Mouse (Mus musculus) limb, embryonic 11.5 days (tissue): ENCODE measurements around the gene Hhip. TPM values are rescaled to one million over a fixed set of nuclear protein-coding genes. Genes with fewer than 3 reads are reported as not detected.

Experiments used
- ATAC-seq: fragments of 200-750 bp; cut with Nextera tagmentation; 2 replicates; pipeline ENCODE4 v1.8.0; 2017; ENCODE audit warnings: low read depth; ENCODE audit not compliant: insufficient number of reproducible peaks, low FRiP score, low TSS enrichment
- DNase-seq: peaks from one replicate; pipeline ENCODE4 v3.0.0-alpha.2; 2015; ENCODE audit warnings: low spot score
- H3K27ac ChIP-seq: fragments of 300-500 bp; sonication (generic); replicated peaks from 2 replicates; pipeline ENCODE4 v1.5.1; 2014; ENCODE audit warnings: low read depth, mild to moderate bottlenecking, low read length
- H3K27me3 ChIP-seq: fragments of 300-500 bp; sonication (generic); 2 replicates; pipeline ENCODE4 v1.6.1; 2014; ENCODE audit warnings: mild to moderate bottlenecking, low read length, mixed read lengths; ENCODE audit not compliant: control insufficient read depth, insufficient read depth
- H3K36me3 ChIP-seq: fragments of 300-500 bp; sonication (generic); 2 replicates; pipeline ENCODE4 v1.6.1; 2014; ENCODE audit warnings: mild to moderate bottlenecking, low read length, moderate library complexity, mixed read lengths; ENCODE audit not compliant: control insufficient read depth, insufficient read depth
- H3K4me1 ChIP-seq: fragments of 300-500 bp; sonication (generic); 2 replicates; pipeline ENCODE4 v1.6.1; 2014; ENCODE audit warnings: low read length, mixed read lengths; ENCODE audit not compliant: control insufficient read depth, insufficient read depth
- H3K4me2 ChIP-seq: fragments of 300-500 bp; sonication (generic); 2 replicates; pipeline ENCODE4 v1.6.1; 2014; ENCODE audit warnings: low read depth, mild to moderate bottlenecking, moderate library complexity; ENCODE audit not compliant: severe bottlenecking
- H3K4me3 ChIP-seq: fragments of 300-500 bp; sonication (generic); 2 replicates; pipeline ENCODE4 v1.5.1; 2014; ENCODE audit warnings: low read depth, low read length
- H3K9ac ChIP-seq: fragments of 300-500 bp; sonication (generic); 2 replicates; pipeline ENCODE4 v1.6.1; 2014; ENCODE audit warnings: mild to moderate bottlenecking, low read length
- H3K9me3 ChIP-seq: fragments of 300-500 bp; sonication (generic); 2 replicates; pipeline ENCODE4 v1.6.1; 2016; ENCODE audit warnings: low read length; ENCODE audit not compliant: control insufficient read depth
- WGBS: fragments of 180-500 bp; shearing (Covaris S2); extraction: QIAGEN DNeasy Blood & Tissue Kit; methylation state at CpG from one replicate; pipeline ENCODE4 v1.1.7; 2014; 5-methylcytosine and 5-hydroxymethylcytosine counted together
- polyA plus RNA-seq: library from polyadenylated mRNA; unstranded; fragments of >200 nt; fragmentation: Nextera tagmentation; extraction: Ambion mirVana; gene quantifications from 2 replicates; pipeline ENCODE4 v1.2.1, GENCODE M21; 2014

Gene Hhip
- 1.8 and 2.9 TPM in 2 replicates for polyA plus RNA-seq

GRCm38 (mm10) chr8:80057198-80058174, at the start of gene Hhip:
TSS of gene Hhip (minus strand) at chr8:80058006.
- H3K36me3 ChIP-seq, result no peaks in the 10 kb centered on the region
- H3K27ac ChIP-seq, result no peak within 1 kb of the TSS
- peak within 1 kb of the TSS; percentile 47 for H3K9ac ChIP-seq
- peaks cover 7% of the 10 kb centered on the region; the same call in 1 of the 2 replicates for H3K4me1 ChIP-seq
- peak within 1 kb of the TSS; percentile 97 for H3K4me2 ChIP-seq
- H3K4me3 ChIP-seq, result peak within 1 kb of the TSS; percentile 49
- under 1% methylated on average over 33 of the region's 56 CpGs for WGBS
- ATAC-seq, result peak; percentile 70; the same call in 1 of the 2 replicates
- H3K27me3 ChIP-seq, result no peaks in the 10 kb centered on the region; the same call in 1 of the 2 replicates
- DNase-seq, result peak; percentile 75
- no peaks in the 10 kb centered on the region for H3K9me3 ChIP-seq

- WGBS, result 86% methylated on average over 2 of the region's 2 CpGs
- Histone ChIP-seq H3K27me3 (no peaks in the 10 kb centered on the region), H3K4me3 (no peak overlapping the region), H3K9me3 (no peaks in the 10 kb centered on the region), H3K27ac (no peak overlapping the region), H3K4me1 (no peaks in the 10 kb centered on the region), H3K4me2 (no peak overlapping the region), H3K9ac (no peak overlapping the region), H3K36me3 (no peaks in the 10 kb centered on the region)
- DNase-seq (no peak), ATAC-seq (no peak)
Observed at GRCm38 (mm10) chr8:80087021-80087420, 29.2 kb upstream of the Hhip start.

- Histone ChIP-seq H3K27ac (no peak overlapping the region), H3K27me3 (no peaks in the 10 kb centered on the region; the same call in 1 of the 2 replicates), H3K4me1 (peaks cover 7% of the 10 kb centered on the region; the same call in 1 of the 2 replicates), H3K9me3 (no peaks in the 10 kb centered on the region), H3K4me3 (peak overlapping the region; percentile 49), H3K36me3 (no peaks in the 10 kb centered on the region), H3K9ac (no peak overlapping the region), H3K4me2 (peak overlapping the region; percentile 97)
- DNase-seq (peak; percentile 44), ATAC-seq (0 out of 2 replicates have a peak, but pooled peaks have one; percentile 8)
- under 1% methylated on average over 8 of the region's 12 CpGs for WGBS
Observed at GRCm38 (mm10) chr8:80058193-80058592, 387 bp upstream of the Hhip start.

- no peaks in the 10 kb centered on the region; the same call in 1 of the 2 replicates for H3K27me3 ChIP-seq
Observed at GRCm38 (mm10) chr8:80056331-80057070, 1.3 kb downstream of the Hhip start.

GRCm38 (mm10) chr8:80055777-80056176, 2.0 kb downstream of the Hhip start:
- H3K4me2 ChIP-seq, result peak overlapping the region; percentile 97; the same call in 1 of the 2 replicates
- H3K36me3 ChIP-seq, result no peaks in the 10 kb centered on the region
- H3K27me3 ChIP-seq, result no peaks in the 10 kb centered on the region; the same call in 1 of the 2 replicates
- H3K9ac ChIP-seq, result no peak overlapping the region
- 9% methylated on average over 10 of the region's 10 CpGs for WGBS
- no peak for ATAC-seq
- no peaks in the 10 kb centered on the region for H3K9me3 ChIP-seq
- DNase-seq, result peak; percentile 30
- no peak overlapping the region; the same call in 1 of the 2 replicates for H3K4me3 ChIP-seq
- H3K4me1 ChIP-seq, result peaks cover 10% of the 10 kb centered on the region; the same call in 1 of the 2 replicates
- H3K27ac ChIP-seq, result no peak overlapping the region

More at GRCm38 (mm10) chr8:80056331-80057070, 1.3 kb downstream of the Hhip start:
- H3K27ac ChIP-seq, result no peak overlapping the region
- ATAC-seq (no peak), DNase-seq (no peak)
- H3K4me1 ChIP-seq, result peaks cover 7% of the 10 kb centered on the region; the same call in 1 of the 2 replicates
- H3K4me3 ChIP-seq, result peak overlapping the region; percentile 49
- H3K9me3 ChIP-seq, result no peaks in the 10 kb centered on the region
- WGBS, result 14% methylated on average over 13 of the region's 13 CpGs
- no peaks in the 10 kb centered on the region for H3K36me3 ChIP-seq
- peak overlapping the region; percentile 97 for H3K4me2 ChIP-seq
- H3K9ac ChIP-seq, result no peak overlapping the region

GRCm38 (mm10) chr8:80055094-80055493, 2.7 kb downstream of the Hhip start:
- H3K36me3 ChIP-seq, result no peaks in the 10 kb centered on the region
- no peak overlapping the region for H3K27ac ChIP-seq
- H3K4me2 ChIP-seq, result no peak overlapping the region
- ATAC-seq (0 out of 2 replicates have a peak, but pooled peaks have one; percentile 1), DNase-seq (no peak)
- H3K9me3 ChIP-seq, result no peaks in the 10 kb centered on the region
- H3K4me3 ChIP-seq, result no peak overlapping the region
- H3K9ac ChIP-seq, result no peak overlapping the region
- WGBS, result 63% methylated on average over 6 of the region's 6 CpGs
- peaks cover 10% of the 10 kb centered on the region; the same call in 1 of the 2 replicates for H3K4me1 ChIP-seq
- H3K27me3 ChIP-seq, result no peaks in the 10 kb centered on the region; the same call in 1 of the 2 replicates

GRCm38 (mm10) chr8:80054216-80054615, 3.6 kb downstream of the Hhip start:
- Histone ChIP-seq H3K9ac (no peak overlapping the region), H3K27me3 (no peaks in the 10 kb centered on the region; the same call in 1 of the 2 replicates), H3K27ac (no peak overlapping the region), H3K9me3 (no peaks in the 10 kb centered on the region), H3K36me3 (no peaks in the 10 kb centered on the region), H3K4me1 (peaks cover 10% of the 10 kb centered on the region; the same call in 1 of the 2 replicates), H3K4me3 (no peak overlapping the region), H3K4me2 (no peak overlapping the region)
- ATAC-seq, result no peak
- DNase-seq, result no peak
- 55% methylated on average over 4 of the region's 4 CpGs for WGBS

- Histone ChIP-seq H3K4me3 (no peak overlapping the region), H3K4me1 (peaks cover 15% of the 10 kb centered on the region; the same call in 1 of the 2 replicates), H3K9me3 (no peaks in the 10 kb centered on the region), H3K4me2 (no peak overlapping the region), H3K36me3 (no peaks in the 10 kb centered on the region), H3K27ac (no peak overlapping the region), H3K27me3 (no peaks in the 10 kb centered on the region; the same call in 1 of the 2 replicates), H3K9ac (no peak overlapping the region)
- 89% methylated on average over 1 of the region's 1 CpGs for WGBS
- DNase-seq (no peak), ATAC-seq (no peak)
Observed at GRCm38 (mm10) chr8:80052838-80053237, 5.0 kb downstream of the Hhip start.
